Mouse (Mus musculus): ENCODE measurements at regions not wholly inside any gene's neighbourhood (a gene's known extent, or its start where the extent isn't known, plus 50 kb on each side); places are given as distances from the start of the nearest gene placed in this dataset.

- no peak for DNase-seq (ENCODE audit: low read depth)
- no peak for TF ChIP-seq CTCF (IDR thresholded peaks at IDR 0.05; ENCODE audit: borderline replicate concordance, extremely low read depth, insufficient read depth, insufficient read length)
- no peak for TF ChIP-seq POLR2A (IDR thresholded peaks at IDR 0.05; ENCODE audit: borderline replicate concordance, extremely low read depth, insufficient read depth, insufficient read length, poor library complexity, severe bottlenecking)
Observed at GRCm38 (mm10) chr6:127275430-127275784, 123.4 kb upstream of the Ccnd2 start.

DNA sequence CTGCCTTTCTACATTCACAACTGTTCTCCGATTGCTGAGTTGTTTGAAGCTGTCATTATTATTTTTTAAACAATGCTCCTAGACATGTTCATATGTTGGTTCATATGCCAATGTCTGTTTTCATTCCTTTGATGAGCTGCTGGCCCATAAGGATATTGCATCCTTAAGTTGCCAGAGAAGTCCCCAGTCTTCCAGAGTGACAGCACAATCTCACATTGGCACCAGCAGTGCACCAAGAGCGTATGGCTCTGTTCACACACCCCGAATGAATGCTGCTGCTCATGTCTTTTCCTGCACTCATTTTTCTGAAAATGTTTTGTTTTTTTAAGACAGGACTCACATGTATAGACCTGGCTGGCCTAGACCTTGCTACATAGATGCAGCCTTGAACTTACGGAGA is 124.4 kb upstream of the Ccnd2 start:
- TF ChIP-seq CTCF (IDR thresholded peaks at IDR 0.05; ENCODE audit: borderline replicate concordance, extremely low read depth, insufficient read depth, insufficient read length) (no peak), POLR2A (IDR thresholded peaks at IDR 0.05; ENCODE audit: borderline replicate concordance, extremely low read depth, insufficient read depth, insufficient read length, poor library complexity, severe bottlenecking) (no peak)
- DNase-seq (ENCODE audit: low read depth), result no peak

DNA sequence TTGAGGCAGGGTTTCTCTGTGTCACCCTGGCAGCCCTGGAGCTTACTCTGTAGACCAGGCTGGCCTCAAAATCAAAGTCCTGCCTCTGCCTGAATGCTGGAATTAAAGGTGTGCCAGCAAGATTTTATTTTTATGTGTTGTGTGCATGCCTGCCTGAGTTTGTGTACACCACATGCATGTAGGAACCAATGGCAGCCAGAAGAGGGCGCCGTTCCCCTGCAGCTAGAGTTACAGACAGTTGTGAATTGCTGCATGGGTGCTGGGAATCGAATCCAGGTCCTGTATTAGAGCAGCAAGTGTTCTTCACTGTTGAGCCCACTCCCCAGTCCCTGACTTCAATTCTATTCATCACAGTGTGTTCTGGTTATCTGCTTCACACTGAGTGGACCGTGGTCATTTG is 126.4 kb upstream of the Ccnd2 start:
- DNase-seq (ENCODE audit: low read depth), result no peak

DNA sequence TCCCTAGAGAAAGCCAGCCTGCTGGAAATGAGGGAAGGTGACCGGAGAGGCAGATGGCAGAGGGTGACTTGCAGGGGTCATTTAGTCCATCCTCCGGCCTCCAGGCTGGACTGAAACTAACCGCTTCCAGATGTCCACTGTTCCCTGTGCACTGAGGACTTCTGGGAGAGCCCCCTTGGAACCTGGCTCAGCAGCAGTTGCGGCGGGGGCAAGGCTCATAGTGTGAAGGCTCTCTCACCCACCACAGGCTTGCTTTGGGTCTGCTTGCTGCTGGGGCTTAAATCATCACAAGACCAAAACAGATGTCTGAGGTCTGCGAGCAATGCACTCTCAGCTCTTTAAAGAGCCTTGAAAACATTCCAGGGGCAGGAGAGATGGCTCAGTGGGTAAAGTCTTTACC is 132.2 kb upstream of the Ccnd2 start:
- no peak for TF ChIP-seq POLR2A (IDR thresholded peaks at IDR 0.05; ENCODE audit: borderline replicate concordance, extremely low read depth, insufficient read depth, insufficient read length, poor library complexity, severe bottlenecking)
- no peak for TF ChIP-seq CTCF (IDR thresholded peaks at IDR 0.05; ENCODE audit: borderline replicate concordance, extremely low read depth, insufficient read depth, insufficient read length)
- no peak for DNase-seq (ENCODE audit: low read depth)

More for the DNA sequence above, 126.4 kb upstream of the Ccnd2 start:
- TF ChIP-seq CTCF (IDR thresholded peaks at IDR 0.05; ENCODE audit: borderline replicate concordance, extremely low read depth, insufficient read depth, insufficient read length) (no peak), POLR2A (IDR thresholded peaks at IDR 0.05; ENCODE audit: borderline replicate concordance, extremely low read depth, insufficient read depth, insufficient read length, poor library complexity, severe bottlenecking) (no peak)

GRCm38 (mm10) chr6:127286681-127287476 is 134.9 kb upstream of the Ccnd2 start:
- TF ChIP-seq CTCF (IDR thresholded peaks at IDR 0.05; ENCODE audit: borderline replicate concordance, extremely low read depth, insufficient read depth, insufficient read length) (no peak), POLR2A (IDR thresholded peaks at IDR 0.05; ENCODE audit: borderline replicate concordance, extremely low read depth, insufficient read depth, insufficient read length, poor library complexity, severe bottlenecking) (no peak)
- no peak for DNase-seq (ENCODE audit: low read depth)

DNA sequence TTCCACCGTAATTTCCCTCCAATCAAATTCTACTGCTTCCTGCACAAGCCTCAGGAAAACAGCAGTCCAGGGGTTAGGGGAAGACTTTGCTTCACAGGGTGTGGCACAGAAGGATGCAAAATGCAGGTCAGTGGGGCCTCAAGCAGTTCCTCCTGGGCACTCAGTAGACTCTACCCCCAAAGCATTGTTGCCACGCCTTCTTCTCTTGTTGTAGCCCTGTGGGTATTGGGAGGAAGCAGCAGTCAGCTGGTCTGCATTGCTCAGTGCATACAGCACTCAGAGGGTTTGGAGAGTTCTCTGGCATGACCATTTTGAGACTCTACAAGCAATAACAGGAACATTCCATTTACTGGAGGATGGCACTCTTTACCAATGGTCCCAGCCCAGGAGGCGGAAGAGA is 137.0 kb upstream of the Ccnd2 start:
- DNase-seq (ENCODE audit: low read depth), result no peak
- TF ChIP-seq CTCF (IDR thresholded peaks at IDR 0.05; ENCODE audit: borderline replicate concordance, extremely low read depth, insufficient read depth, insufficient read length) (no peak), POLR2A (IDR thresholded peaks at IDR 0.05; ENCODE audit: borderline replicate concordance, extremely low read depth, insufficient read depth, insufficient read length, poor library complexity, severe bottlenecking) (no peak)

DNA sequence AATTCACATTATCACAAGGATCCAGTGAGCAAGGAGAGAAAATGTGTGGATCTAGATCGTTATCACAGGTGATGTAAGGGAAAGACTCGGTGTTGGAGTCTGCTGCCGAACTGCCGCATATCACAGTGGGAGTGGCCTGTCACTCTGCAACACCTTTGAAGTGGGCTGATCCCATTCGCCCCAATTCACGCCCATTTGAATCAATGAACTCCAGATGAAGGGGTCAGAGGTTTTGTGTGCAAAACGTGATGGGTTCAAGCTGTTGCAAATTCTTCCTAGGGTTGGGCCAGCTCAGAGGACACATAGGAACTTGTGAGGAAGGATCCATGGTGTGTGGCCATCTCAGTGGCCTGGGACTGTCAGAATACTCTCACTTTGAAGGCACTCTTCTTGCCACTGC is 139.9 kb upstream of the Ccnd2 start:
- DNase-seq (ENCODE audit: low read depth), result no peak
- TF ChIP-seq POLR2A (IDR thresholded peaks at IDR 0.05; ENCODE audit: borderline replicate concordance, extremely low read depth, insufficient read depth, insufficient read length, poor library complexity, severe bottlenecking), result no peak
- TF ChIP-seq CTCF (IDR thresholded peaks at IDR 0.05; ENCODE audit: borderline replicate concordance, extremely low read depth, insufficient read depth, insufficient read length), result no peak

GRCm38 (mm10) chr6:127293829-127294228 is 141.8 kb upstream of the Ccnd2 start:
- TF ChIP-seq CTCF (IDR thresholded peaks at IDR 0.05; ENCODE audit: borderline replicate concordance, extremely low read depth, insufficient read depth, insufficient read length) (no peak), POLR2A (IDR thresholded peaks at IDR 0.05; ENCODE audit: borderline replicate concordance, extremely low read depth, insufficient read depth, insufficient read length, poor library complexity, severe bottlenecking) (no peak)

DNA sequence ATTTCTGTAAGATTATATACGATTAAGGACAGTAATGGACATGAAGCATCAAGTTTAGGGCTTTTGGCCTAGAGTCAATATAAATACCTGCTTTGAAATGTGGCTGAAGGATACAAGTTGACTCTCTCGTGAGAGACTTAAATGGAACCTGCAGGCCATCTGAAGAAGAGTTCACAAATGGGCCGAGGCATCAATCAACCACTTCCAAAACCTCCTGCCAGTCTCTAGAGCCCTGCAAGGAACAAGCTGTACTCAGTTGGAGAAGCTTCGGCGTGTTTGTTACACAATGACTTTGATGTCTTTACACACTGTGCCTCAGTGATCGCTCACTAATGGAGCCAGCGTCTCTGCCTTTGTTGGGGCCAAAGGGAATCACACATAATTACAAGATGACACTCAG is 146.1 kb upstream of the Ccnd2 start:
- DNase-seq (ENCODE audit: low read depth), result peak; percentile 27
- TF ChIP-seq CTCF (IDR thresholded peaks at IDR 0.05; ENCODE audit: borderline replicate concordance, extremely low read depth, insufficient read depth, insufficient read length) (no peak), POLR2A (IDR thresholded peaks at IDR 0.05; ENCODE audit: borderline replicate concordance, extremely low read depth, insufficient read depth, insufficient read length, poor library complexity, severe bottlenecking) (no peak)

More at GRCm38 (mm10) chr6:127293829-127294228, 141.8 kb upstream of the Ccnd2 start:
- no peak for DNase-seq (ENCODE audit: low read depth)

GRCm38 (mm10) chr6:127311192-127312054 is 135.2 kb upstream of the Parp11 start:
- DNase-seq (ENCODE audit: low read depth), result no peak
- no peak for TF ChIP-seq POLR2A (IDR thresholded peaks at IDR 0.05; ENCODE audit: borderline replicate concordance, extremely low read depth, insufficient read depth, insufficient read length, poor library complexity, severe bottlenecking)
- no peak for TF ChIP-seq CTCF (IDR thresholded peaks at IDR 0.05; ENCODE audit: borderline replicate concordance, extremely low read depth, insufficient read depth, insufficient read length)

GRCm38 (mm10) chr6:127317309-127317708 is 129.3 kb upstream of the Parp11 start:
- no peak for TF ChIP-seq CTCF (IDR thresholded peaks at IDR 0.05; ENCODE audit: borderline replicate concordance, extremely low read depth, insufficient read depth, insufficient read length)
- TF ChIP-seq POLR2A (IDR thresholded peaks at IDR 0.05; ENCODE audit: borderline replicate concordance, extremely low read depth, insufficient read depth, insufficient read length, poor library complexity, severe bottlenecking), result no peak
- DNase-seq (ENCODE audit: low read depth), result peak; percentile 84
